Mouse (Mus musculus): Measurements from ENCODE around the gene 4930469K13Rik.

- TF ChIP-seq POLR2A (IDR thresholded peaks at IDR 0.05; ENCODE audit: control insufficient read depth, low read depth, low read length) (no peak), CTCF (IDR thresholded peaks at IDR 0.05; ENCODE audit: control insufficient read depth, insufficient read depth, insufficient replicate concordance, low read depth, low read length) (no peak)
Measured at GRCm38 (mm10) chr11:34116572-34117135, 18.3 kb upstream of the 4930469K13Rik start.
